Mouse (Mus musculus): Measurements from ENCODE around the gene 2210016L21Rik. TPM values are rescaled to one million over a fixed set of nuclear protein-coding genes. Genes with fewer than 3 reads are reported as not detected.

Gene 2210016L21Rik
- polyA plus RNA-seq, 1 experiment, result 19.6 TPM

DNA sequence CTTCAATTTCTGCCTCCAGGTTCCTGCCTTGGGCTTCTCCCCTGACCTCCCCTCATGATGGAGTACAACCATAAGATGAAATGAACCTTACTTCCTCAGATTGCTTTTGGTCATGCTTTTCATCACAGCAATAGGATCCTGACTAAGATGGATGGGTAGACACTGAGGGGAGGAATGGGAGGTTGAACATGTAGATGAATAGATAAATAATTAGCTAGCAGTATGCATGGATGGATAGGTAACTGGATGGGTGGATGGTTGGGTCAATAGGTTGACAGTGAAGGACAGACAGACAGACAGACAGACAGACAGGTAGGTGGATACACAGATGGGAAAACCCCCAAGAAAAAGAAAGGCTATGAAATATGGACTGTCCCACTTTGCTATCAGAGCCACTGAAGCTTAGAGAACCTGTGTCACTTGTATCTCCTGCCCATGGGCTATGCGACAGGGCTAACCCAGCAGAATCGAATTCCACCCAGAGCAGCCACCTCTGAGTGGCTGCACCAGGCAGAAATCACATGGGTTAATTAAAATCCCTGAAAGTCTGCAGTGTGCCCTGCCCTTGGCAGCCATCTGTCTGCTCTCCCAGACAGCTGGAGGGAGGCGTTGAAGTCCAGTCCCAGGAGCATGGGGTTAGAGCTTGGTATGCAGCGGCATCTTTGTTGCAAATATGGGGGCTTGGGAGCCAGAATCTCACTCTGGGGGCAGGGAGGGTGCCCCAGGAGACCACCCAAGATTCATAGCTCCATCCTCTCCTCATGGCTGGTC lies 19.8 kb downstream of the 2210016L21Rik start:
- H3K27me3 ChIP-seq (ENCODE audit: control insufficient read depth, insufficient read depth, insufficient read length), result peaks cover 24% of the 10 kb centered on the region
- no peak for TF ChIP-seq POLR2A (IDR thresholded peaks at IDR 0.05; ENCODE audit: insufficient read length, low read depth)
- no peak for TF ChIP-seq REST (IDR thresholded peaks at IDR 0.05; ENCODE audit: insufficient read depth, insufficient read length)
- no peak for TF ChIP-seq CEBPB (IDR thresholded peaks at IDR 0.05; ENCODE audit: insufficient read depth, poor library complexity, severe bottlenecking)
- no peak for TF ChIP-seq MAX (IDR thresholded peaks at IDR 0.05; ENCODE audit: low read depth)
- no peak for TF ChIP-seq POLR2AphosphoS2 (IDR thresholded peaks at IDR 0.05; ENCODE audit: insufficient read length, low read depth)
- TF ChIP-seq MYOD1 (IDR thresholded peaks at IDR 0.05; ENCODE audit: control insufficient read depth in 1 of 3, insufficient read length in 2 of 3, low read depth in 2 of 3), result peak in 2 of 3 experiments; percentile 47 to 55
- TF ChIP-seq MYOG (IDR thresholded peaks at IDR 0.05; ENCODE audit: control insufficient read depth in 1 of 3, insufficient read depth in 1 of 3, insufficient read length in 2 of 3, low read depth in 2 of 3), result peak in 1 of 3 experiments; percentile 56
- no peak for TF ChIP-seq USF1 (IDR thresholded peaks at IDR 0.05; ENCODE audit: low read depth)

GRCm38 (mm10) chr5:114964315-114964966 lies 22.5 kb downstream of the 2210016L21Rik start:
- no peak for TF ChIP-seq SRF (IDR thresholded peaks at IDR 0.05; ENCODE audit: control insufficient read depth, insufficient read length, low read depth)
- no peak for TF ChIP-seq TCF12 (IDR thresholded peaks at IDR 0.05; ENCODE audit: insufficient read depth, poor library complexity, severe bottlenecking)
- no peak for TF ChIP-seq REST (IDR thresholded peaks at IDR 0.05; ENCODE audit: insufficient read depth, insufficient read length)
- TF ChIP-seq MYOD1 (IDR thresholded peaks at IDR 0.05; ENCODE audit: control insufficient read depth in 1 of 3, insufficient read length in 2 of 3, low read depth in 2 of 3), result no peak
- TF ChIP-seq E2F4 (IDR thresholded peaks at IDR 0.05; ENCODE audit: insufficient read depth), result no peak
- TF ChIP-seq MYOG (IDR thresholded peaks at IDR 0.05; ENCODE audit: control insufficient read depth in 1 of 3, insufficient read depth in 1 of 3, insufficient read length in 2 of 3, low read depth in 2 of 3), result no peak
- no peak for TF ChIP-seq USF1 (IDR thresholded peaks at IDR 0.05; ENCODE audit: low read depth)
- no peak for TF ChIP-seq POLR2A (IDR thresholded peaks at IDR 0.05; ENCODE audit: insufficient read length, low read depth)
- TF ChIP-seq CEBPB (IDR thresholded peaks at IDR 0.05; ENCODE audit: insufficient read depth, poor library complexity, severe bottlenecking), result no peak
- no peak for TF ChIP-seq MAX (IDR thresholded peaks at IDR 0.05; ENCODE audit: low read depth)
- no peak for TF ChIP-seq POLR2AphosphoS2 (IDR thresholded peaks at IDR 0.05; ENCODE audit: insufficient read length, low read depth)
- TF ChIP-seq TCF3 (IDR thresholded peaks at IDR 0.05; ENCODE audit: insufficient read length, low read depth), result no peak
- Histone ChIP-seq H3K4me2 (ENCODE audit: low read depth) (peak overlapping the region; percentile 38), H3K4me3 (no peak overlapping the region), H3ac (ENCODE audit: control insufficient read depth, insufficient read length) (no peak overlapping the region), H3K27me3 (ENCODE audit: control insufficient read depth, insufficient read depth, insufficient read length) (peaks cover 45% of the 10 kb centered on the region), H3K36me3 (ENCODE audit: control insufficient read depth, insufficient read depth) (no peaks in the 10 kb centered on the region), H3K79me2 (ENCODE audit: control insufficient read depth, insufficient read depth) (no peaks in the 10 kb centered on the region)

More for the DNA sequence above, 19.8 kb downstream of the 2210016L21Rik start:
- Histone ChIP-seq H3K79me2 (ENCODE audit: control insufficient read depth, insufficient read depth) (no peaks in the 10 kb centered on the region), H3K4me2 (ENCODE audit: low read depth) (no peak overlapping the region), H3K36me3 (ENCODE audit: control insufficient read depth, insufficient read depth) (no peaks in the 10 kb centered on the region), H3K4me3 (no peak overlapping the region), H3ac (ENCODE audit: control insufficient read depth, insufficient read length) (no peak overlapping the region)

DNA sequence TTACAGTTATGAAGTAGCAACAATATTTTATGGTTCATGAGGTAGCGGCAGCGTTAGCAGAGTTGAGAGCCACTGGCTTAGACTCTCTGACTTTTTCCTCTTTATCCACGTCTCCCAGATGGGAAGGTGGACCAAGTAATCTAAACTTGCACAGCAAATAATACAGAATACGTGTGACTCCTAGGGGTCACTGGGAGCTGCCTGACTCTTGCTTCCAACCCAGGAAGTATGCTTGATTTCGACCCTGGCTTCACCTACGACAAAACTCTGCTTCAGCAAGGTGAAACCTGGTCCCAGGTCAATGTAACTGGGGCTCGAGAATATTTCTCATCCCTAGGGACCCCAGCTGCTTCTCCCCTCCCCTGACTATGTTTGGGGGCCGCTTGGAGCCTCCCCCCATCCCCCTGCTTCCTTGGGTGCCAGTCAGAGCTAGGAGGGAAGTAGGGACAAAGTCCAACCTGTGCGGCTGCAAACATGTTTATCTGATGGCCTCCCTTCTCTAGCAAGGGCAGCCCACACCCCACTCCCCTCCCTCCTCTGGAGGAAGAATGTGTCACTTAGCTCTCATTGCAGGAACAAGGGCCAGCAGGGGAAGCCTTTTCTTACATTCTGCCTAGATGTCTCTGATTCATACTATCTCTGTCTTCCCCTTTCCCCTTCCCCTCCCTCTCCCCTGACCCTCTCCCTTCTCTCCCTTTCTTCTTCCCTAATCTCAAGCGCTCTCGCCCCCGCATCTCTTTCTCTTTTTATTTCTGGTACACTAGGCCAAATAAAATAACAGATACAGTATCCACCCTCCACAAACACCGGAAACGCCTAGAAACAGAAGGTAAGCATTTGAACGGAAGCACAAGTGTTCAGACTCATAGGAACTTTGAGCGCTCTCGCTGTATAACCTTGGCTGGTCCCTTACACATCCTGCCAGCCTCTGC lies 23.3 kb downstream of the 2210016L21Rik start:
- peak overlapping the region; percentile 38 for H3K4me2 ChIP-seq (ENCODE audit: low read depth)
- peaks cover 46% of the 10 kb centered on the region for H3K27me3 ChIP-seq (ENCODE audit: control insufficient read depth, insufficient read depth, insufficient read length)

More for the DNA sequence above, 23.3 kb downstream of the 2210016L21Rik start:
- Histone ChIP-seq H3ac (ENCODE audit: control insufficient read depth, insufficient read length) (no peak overlapping the region), H3K79me2 (ENCODE audit: control insufficient read depth, insufficient read depth) (no peaks in the 10 kb centered on the region), H3K36me3 (ENCODE audit: control insufficient read depth, insufficient read depth) (no peaks in the 10 kb centered on the region), H3K4me3 (no peak overlapping the region)
- TF ChIP-seq E2F4 (IDR thresholded peaks at IDR 0.05; ENCODE audit: insufficient read depth) (no peak), TCF12 (IDR thresholded peaks at IDR 0.05; ENCODE audit: insufficient read depth, poor library complexity, severe bottlenecking) (no peak), POLR2A (IDR thresholded peaks at IDR 0.05; ENCODE audit: insufficient read length, low read depth) (no peak), MYOG (IDR thresholded peaks at IDR 0.05; ENCODE audit: control insufficient read depth in 1 of 3, insufficient read depth in 1 of 3, insufficient read length in 2 of 3, low read depth in 2 of 3) (no peak), CEBPB (IDR thresholded peaks at IDR 0.05; ENCODE audit: insufficient read depth, poor library complexity, severe bottlenecking) (no peak), SRF (IDR thresholded peaks at IDR 0.05; ENCODE audit: control insufficient read depth, insufficient read length, low read depth) (no peak), MAX (IDR thresholded peaks at IDR 0.05; ENCODE audit: low read depth) (no peak), MYOD1 (IDR thresholded peaks at IDR 0.05; ENCODE audit: control insufficient read depth in 1 of 3, insufficient read length in 2 of 3, low read depth in 2 of 3) (no peak), REST (IDR thresholded peaks at IDR 0.05; ENCODE audit: insufficient read depth, insufficient read length) (no peak), TCF3 (IDR thresholded peaks at IDR 0.05; ENCODE audit: insufficient read length, low read depth) (no peak), USF1 (IDR thresholded peaks at IDR 0.05; ENCODE audit: low read depth) (no peak), POLR2AphosphoS2 (IDR thresholded peaks at IDR 0.05; ENCODE audit: insufficient read length, low read depth) (no peak)

Measured in myocyte (in vitro differentiated cells).